Mouse (Mus musculus) adrenal gland, postnatal 10 days (tissue): Measurements from ENCODE around the gene Gm45753. TPM values are rescaled to one million over a fixed set of nuclear protein-coding genes. Genes with fewer than 3 reads are reported as not detected.
A peak's percentile ranks its signal among the peaks of the same experiment; 100 is the strongest.
"Not testable (repeated sequence)": the region's sequence is repeated elsewhere in the genome, so short reads cannot be mapped to it uniquely, and the experiment has no call there.

Experiments
- DNase-seq: peaks from one replicate; pipeline ENCODE4 v3.0.0; 2021; ENCODE audit warnings: mixed read lengths
- long read RNA-seq, 2 experiments: library from polyadenylated mRNA; stranded (forward); transcript quantifications; one replicate each; pipeline ENCODE4 v2.0.0; 2021
- total RNA-seq, 2 experiments: library from RNA; stranded (reverse); gene quantifications; 2 replicates each; pipeline ENCODE4 v1.2.3; 2021

Gene Gm45753
- total RNA-seq: 10 to 100 TPM in 1 of 2 experiments, 1 to 10 TPM in 1; 5.7 to 10.9 TPM
- long read RNA-seq, experiment 1, partial matches to known transcripts: 9 of 9 reads
- long read RNA-seq, experiment 1, other reads (novel, unspliced or antisense): 0 of 9 reads
- long read RNA-seq, experiment 2: 0 reads

- no peak for DNase-seq
Measured at GRCm38 (mm10) chr8:45308366-45308765, at the start of gene Gm45753. Gene Gm45753 (minus strand): TSS chr8:45308466.

DNA sequence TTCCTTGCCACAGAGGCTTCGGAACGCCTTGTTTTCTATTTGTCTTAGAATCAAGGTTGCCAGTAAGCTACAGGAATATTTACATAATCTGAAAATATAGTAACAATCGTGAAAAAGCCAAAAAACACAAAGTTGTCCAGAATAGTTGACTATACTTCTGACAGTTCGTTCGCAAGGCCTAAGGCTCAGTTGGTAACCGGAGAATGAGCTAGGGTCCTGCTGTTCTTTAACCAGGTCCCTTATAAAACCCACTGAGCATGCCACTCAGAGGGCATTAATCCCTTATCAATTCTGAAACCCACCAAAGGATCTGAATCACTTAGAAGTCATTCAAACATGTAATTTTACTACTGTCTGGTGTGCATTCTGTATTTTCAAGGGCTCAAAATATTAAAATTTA is 47.5 kb upstream of the Gm45753 start:
- no peak for DNase-seq

DNA sequence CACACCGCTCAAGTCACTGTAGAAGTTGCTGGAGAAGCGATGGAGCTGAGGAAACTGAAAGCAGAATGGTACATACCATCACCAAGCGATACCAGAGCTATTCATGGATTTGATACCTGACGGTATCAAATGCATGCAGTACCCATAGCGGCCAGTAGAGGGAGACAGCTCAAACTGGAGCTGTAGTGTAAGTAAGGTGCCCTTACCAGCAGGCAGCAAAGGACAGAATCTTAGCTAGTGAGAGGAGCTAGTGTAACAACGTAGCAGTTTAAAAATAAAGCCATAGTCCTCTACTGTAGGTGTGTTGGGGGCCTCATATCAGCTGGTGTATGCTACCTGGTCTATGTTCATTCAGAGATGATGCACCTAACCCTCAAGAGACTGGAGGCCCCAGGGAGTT is 36.8 kb upstream of the Gm45753 start:
- peak; percentile 78 for DNase-seq

GRCm38 (mm10) chr8:45344298-45344697 is 36.0 kb upstream of the Gm45753 start:
- DNase-seq: no peak

GRCm38 (mm10) chr8:45341630-45342628 is 33.7 kb upstream of the Gm45753 start:
- no peak for DNase-seq

GRCm38 (mm10) chr8:45333493-45333892 is 25.2 kb upstream of the Gm45753 start:
- DNase-seq: peak; percentile 57

DNA sequence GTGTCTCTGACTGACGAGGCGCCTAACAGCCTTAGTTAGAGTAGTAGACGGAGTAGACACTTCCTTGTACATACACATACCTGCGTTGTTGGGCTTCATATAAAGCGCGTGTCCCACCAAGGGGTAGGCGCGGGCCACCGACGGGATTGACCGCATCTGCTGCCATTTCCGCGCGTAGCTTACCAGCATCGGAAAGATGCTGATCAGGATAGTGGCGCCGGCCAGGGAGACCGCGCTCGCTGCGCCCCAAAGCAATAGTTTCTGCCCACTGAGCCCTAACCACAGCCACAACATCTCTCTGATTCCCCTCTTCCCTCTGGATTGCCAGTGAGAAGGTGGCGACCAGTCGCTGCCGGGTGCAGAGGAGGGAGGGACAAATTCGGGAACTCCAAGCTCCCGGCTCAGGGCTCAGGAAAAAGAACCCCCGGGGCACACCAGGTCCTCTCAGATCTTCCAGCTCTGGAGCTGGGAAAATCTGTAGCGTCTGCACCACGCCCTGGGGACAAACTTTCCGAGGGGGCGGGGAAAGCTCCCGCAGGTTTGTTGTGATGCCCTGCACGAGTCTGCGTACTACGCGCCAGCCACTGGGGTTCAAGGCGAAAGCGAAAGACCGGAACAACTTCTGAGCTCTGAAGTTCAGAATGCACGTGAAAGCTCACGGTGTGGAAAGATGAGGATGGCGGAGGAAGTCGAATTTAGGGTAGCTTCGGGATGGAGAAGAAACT is 24.6 kb upstream of the Gm45753 start, which contains the start of gene Cyp4v3:
Gene Cyp4v3, minus strand, starts transcription at position 532 of the 725 bp plus-strand sequence.
- peak; percentile 83 for DNase-seq

DNA sequence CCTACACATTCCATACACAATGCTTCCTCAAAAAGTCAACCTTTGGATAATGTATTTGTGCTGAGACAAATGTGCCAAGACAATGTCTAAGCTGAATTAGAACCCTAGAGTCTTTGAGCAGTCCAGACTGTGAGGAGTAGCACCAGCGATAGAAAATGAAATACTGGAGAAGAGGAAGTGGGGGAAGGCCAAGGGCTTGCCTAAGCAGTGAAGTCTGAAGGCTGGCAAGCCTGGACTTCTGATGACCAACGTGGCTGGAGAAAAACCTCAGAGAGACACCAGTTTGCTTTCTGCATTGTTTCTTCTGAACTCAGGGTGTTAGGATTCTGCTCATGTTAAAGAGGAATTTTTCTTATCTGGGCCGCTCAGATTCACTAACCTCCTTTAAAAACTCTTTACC is 22.6 kb upstream of the Gm45753 start:
- no peak for DNase-seq

- DNase-seq: peak; percentile 14
Measured at GRCm38 (mm10) chr8:45329206-45329980, 21.1 kb upstream of the Gm45753 start.

DNA sequence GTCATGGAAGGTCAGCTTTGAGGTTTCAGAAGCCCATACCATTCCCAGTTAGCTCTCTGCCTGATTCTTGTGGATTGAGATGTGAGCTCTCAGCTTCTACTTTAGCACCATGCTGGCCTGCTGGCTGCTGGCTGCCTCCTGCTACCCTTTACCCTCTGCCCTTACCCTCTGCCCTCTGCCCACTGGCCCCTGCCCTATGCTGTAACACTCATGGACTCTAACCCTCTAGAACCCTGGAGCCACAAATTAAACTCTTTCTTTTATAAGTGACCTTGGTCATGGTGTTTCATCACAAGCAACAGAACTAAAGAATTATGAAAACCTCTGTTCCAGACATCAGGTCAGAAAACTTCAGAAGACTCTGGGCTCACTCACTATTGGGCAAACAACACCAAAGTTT is 18.8 kb upstream of the Gm45753 start:
- not testable (repeated sequence) for DNase-seq

- no peak for DNase-seq
Measured at GRCm38 (mm10) chr8:45324151-45324550, 15.9 kb upstream of the Gm45753 start.

DNA sequence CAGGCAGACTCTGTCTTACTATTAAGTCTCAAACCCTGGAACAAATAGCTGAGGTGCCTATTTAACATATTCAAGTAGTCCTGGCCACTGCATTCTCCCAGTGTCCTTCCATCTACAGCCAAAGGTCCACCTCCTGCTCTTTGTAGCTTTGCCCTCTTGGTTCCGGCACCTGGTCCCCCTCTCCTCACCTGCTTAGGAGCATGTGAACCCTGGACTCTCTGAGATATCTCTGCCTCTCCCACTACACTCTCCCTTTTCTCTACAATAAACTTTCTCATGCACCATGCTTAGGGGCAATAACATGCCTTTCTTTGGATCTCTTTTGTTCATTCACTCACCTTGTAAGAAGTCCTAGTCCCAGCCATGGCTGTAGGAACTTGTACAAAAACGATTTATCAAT is 13.1 kb upstream of the Gm45753 start:
- DNase-seq: no peak

DNA sequence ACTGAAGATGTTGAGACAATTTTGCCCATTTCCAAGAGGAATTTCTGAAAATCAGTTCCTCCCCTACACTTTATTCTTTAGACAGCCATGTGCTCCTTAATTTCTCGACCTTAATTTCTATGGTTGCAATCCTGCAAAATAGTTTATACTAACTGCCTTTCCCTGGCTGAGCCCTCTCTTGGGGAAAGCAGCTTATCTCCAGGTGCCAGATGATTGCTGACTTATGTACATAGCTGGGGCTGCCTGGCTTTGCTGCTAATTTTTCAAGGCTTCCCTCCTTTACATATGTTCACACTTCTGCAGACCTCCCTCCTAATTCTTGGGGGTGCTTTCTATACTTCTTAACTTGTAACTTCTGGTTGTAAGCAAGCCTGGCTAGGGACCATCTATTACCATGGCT is 12.7 kb upstream of the Gm45753 start:
- no peak for DNase-seq

- no peak for DNase-seq
Measured at GRCm38 (mm10) chr8:45310967-45311366, 2.7 kb upstream of the Gm45753 start.

GRCm38 (mm10) chr8:45305479-45305878 is 2.8 kb downstream of the Gm45753 start:
- DNase-seq: no peak

- DNase-seq: no peak
Measured at GRCm38 (mm10) chr8:45304354-45304753, 3.9 kb downstream of the Gm45753 start.

- no peak for DNase-seq
Measured at GRCm38 (mm10) chr8:45302390-45302789, 5.9 kb downstream of the Gm45753 start.

DNA sequence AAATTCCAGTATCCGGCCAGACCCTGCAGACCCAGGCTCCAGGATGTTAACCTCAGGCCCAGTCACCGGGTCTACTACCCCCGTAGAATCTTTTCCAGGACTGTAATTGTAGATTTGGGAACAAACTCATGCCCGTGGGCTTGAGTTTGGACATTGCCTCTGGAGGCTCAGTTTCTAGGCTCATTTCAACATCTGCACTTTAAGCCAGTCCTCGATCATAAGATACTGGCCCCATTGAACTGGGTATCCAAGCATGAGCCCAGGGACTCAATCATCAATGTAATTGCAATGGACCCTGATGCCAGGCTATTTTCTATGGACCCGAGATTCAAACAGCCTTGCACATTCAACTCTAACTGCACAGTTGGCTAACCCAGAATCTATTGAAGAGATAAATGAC is 13.0 kb downstream of the Gm45753 start:
- no peak for DNase-seq

DNA sequence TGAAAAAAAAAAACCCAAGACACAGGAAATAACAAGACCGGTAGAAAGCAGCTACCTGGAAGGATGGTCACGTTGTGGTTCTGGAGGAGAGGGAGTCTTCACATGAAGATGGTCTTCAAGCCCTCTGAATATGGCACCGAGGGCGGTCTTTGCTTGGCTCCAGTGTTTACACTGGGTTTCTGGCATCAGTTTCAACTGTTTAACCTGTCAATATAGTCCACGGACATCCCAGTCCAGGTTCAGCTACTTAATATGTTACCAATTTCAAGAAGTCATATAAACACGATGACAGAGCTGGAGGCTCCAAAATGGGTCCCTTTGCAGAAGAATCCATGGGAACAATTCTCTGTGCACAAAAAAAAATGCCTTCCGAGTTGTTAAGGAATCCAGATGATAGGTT is 13.6 kb downstream of the Gm45753 start, which contains the start of gene Klkb1:
Gene Klkb1, minus strand, starts transcription at position 173 of the 400 bp plus-strand sequence.
- DNase-seq: no peak

GRCm38 (mm10) chr8:45291790-45292189 is 16.5 kb downstream of the Gm45753 start:
- no peak for DNase-seq

DNA sequence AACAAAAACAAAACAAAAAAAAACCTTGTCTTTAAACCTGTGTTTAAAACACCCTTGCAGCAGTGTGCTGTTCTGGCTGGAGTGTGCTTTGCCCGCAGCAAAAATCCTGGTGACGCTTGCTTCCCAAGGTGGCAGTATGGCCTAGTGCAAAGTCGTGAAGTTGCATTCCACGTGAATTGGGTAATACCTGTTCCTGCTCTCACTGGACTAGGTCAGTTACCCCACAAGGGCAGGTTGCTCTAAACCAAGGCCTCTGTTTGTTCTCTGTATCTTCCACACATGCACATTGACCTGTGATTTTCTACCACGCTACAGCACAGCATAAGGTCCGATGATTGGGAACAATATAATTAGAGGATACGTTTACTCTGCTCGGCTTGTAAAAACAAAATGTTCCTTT is 26.6 kb downstream of the Gm45753 start:
- no peak for DNase-seq

- no peak for DNase-seq
Measured at GRCm38 (mm10) chr8:45277453-45277852, 30.8 kb downstream of the Gm45753 start.
